Mouse (Mus musculus) cerebellum, adult 2 months (tissue): Measurements from ENCODE around the gene 1700061G19Rik.

ENCODE experiments used
- CTCF ChIP-seq: fragments of 200-500 bp; IDR thresholded peaks from 2 replicates; pipeline ENCODE4 v1.5.1; 2011; ENCODE audit warnings: low read depth, mild to moderate bottlenecking, control low read depth, low read length, moderate library complexity, borderline replicate concordance; ENCODE audit not compliant: insufficient read depth
- POLR2A ChIP-seq: fragments of 200-500 bp; IDR thresholded peaks from 2 replicates; pipeline ENCODE4 v1.6.1; 2011; ENCODE audit warnings: low read length, control low read depth, borderline replicate concordance; ENCODE audit not compliant: insufficient read depth

GRCm38 (mm10) chr17:56897630-56898195 is 22.4 kb downstream of the 1700061G19Rik start:
- TF ChIP-seq POLR2A = no peak
- peak; percentile 95 for TF ChIP-seq CTCF
